Mouse (Mus musculus) layer of hippocampus, adult 8-10 months (tissue): ENCODE measurements at regions not wholly inside any gene's neighbourhood (a gene's known extent, or its start where the extent isn't known, plus 50 kb on each side); places are given as distances from the start of the nearest gene placed in this dataset.
A peak's percentile ranks its signal among the peaks of the same experiment; 100 is the strongest.

Experiments
- DNase-seq, 2 experiments: peaks; one replicate each; pipeline ENCODE4 v3.0.0; 2022; ENCODE audit warnings: low spot score in 2 of 2

GRCm38 (mm10) chr10:54448352-54449043 lies 372.1 kb upstream of the Man1a start:
- DNase-seq: peak in 1 of 2 experiments; percentile 3

- no peak for DNase-seq
Measured at GRCm38 (mm10) chr10:54403223-54403926, 327.0 kb upstream of the Man1a start.

GRCm38 (mm10) chr10:54383751-54384150 lies 307.3 kb upstream of the Man1a start:
- DNase-seq: no peak

- peak in 1 of 2 experiments; percentile 29 for DNase-seq
Measured at GRCm38 (mm10) chr10:54381530-54381929, 305.1 kb upstream of the Man1a start.

GRCm38 (mm10) chr10:54369158-54369557 lies 292.7 kb upstream of the Man1a start:
- DNase-seq: no peak

DNA sequence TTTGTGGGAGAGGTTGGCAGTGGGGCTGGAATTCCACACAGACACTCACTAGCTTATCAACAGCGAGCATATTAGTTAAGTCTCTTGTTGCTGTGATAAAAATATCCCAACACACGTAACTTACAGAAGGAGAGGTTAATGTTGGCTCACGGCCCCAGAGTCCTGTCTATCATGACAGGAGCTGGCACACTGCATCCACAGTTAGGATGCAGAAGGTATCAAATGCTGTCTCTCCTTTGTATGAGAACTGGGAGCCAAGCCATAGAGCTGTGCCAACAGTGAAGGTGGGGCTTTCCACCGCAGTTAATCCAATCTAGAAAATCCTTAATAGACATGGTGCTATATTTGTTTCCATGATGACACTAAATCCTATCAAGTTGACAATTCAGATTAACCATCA lies 288.9 kb upstream of the Man1a start:
- no peak for DNase-seq

DNA sequence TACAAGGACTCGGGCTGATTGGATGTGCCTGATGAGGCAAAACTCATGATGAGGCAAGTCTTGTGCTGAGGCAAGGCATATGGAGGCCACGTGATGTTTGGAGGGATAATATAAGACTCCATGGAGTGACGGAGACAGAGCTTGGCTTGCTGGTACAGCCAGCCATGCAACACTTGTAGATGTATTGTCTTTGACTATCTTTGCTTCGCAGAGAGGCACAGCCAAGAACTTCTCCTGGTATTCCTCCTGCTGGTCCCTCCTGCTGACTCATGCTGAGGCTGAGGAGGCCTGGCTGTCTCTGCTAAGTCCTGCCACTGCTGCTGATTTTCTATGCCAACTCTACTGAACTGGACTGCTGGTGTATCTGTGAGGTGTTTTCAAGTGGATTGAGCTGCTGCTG lies 260.8 kb upstream of the Man1a start:
- DNase-seq: no peak
